Mouse (Mus musculus): Measurements from ENCODE around the gene Satb1. TPM values are rescaled to one million over a fixed set of nuclear protein-coding genes. Genes with fewer than 3 reads are reported as not detected.

Gene Satb1
- polyA plus RNA-seq, 1 experiment from 2014 or later, result 0.81 TPM

DNA sequence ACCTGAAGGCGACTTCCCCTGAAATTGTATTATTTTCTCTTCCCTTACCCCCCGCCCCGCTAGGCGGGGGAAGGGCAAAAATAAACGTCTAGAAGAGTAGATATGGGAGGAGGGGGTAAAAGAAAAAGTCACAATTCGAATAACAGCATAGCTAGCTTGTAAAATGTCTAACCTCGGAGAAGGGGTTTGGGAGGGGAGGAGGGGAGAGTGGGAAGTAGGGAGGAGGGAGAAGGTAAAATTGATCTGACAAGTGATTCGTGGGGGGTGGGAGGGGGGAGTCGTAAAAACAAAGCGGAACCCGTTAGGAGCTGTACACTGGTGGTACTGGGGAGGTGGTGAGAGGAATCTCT lies 21.2 kb downstream of the Satb1 start:
- Histone ChIP-seq H3K9me3 (replicated peaks; ENCODE audit: control insufficient read depth, low read length) (no peaks in the 10 kb centered on the region), H3K9ac (ENCODE audit: low read depth, low read length) (no peak overlapping the region), H3K4me2 (ENCODE audit: low read depth, low read length) (peak overlapping the region; percentile 80), H3K36me3 (ENCODE audit: control insufficient read depth, insufficient read depth) (no peaks in the 10 kb centered on the region), H3K27me3 (ENCODE audit: control insufficient read depth, insufficient read depth, low read depth, low read length) (peaks cover 27% of the 10 kb centered on the region), H3K27ac (ENCODE audit: low read length) (no peak overlapping the region), H3K4me1 (ENCODE audit: control insufficient read depth, low read depth, low read length) (no peaks in the 10 kb centered on the region; the same call in 1 of the 2 replicates), H3K4me3 (ENCODE audit: low read depth, low read length) (peak overlapping the region; percentile 65)
- no peak for ATAC-seq (ENCODE audit: low read depth)
- WGBS (ENCODE audit: insufficient replicate concordance), result under 1% methylated on average over 11 of the region's 11 CpGs

DNA sequence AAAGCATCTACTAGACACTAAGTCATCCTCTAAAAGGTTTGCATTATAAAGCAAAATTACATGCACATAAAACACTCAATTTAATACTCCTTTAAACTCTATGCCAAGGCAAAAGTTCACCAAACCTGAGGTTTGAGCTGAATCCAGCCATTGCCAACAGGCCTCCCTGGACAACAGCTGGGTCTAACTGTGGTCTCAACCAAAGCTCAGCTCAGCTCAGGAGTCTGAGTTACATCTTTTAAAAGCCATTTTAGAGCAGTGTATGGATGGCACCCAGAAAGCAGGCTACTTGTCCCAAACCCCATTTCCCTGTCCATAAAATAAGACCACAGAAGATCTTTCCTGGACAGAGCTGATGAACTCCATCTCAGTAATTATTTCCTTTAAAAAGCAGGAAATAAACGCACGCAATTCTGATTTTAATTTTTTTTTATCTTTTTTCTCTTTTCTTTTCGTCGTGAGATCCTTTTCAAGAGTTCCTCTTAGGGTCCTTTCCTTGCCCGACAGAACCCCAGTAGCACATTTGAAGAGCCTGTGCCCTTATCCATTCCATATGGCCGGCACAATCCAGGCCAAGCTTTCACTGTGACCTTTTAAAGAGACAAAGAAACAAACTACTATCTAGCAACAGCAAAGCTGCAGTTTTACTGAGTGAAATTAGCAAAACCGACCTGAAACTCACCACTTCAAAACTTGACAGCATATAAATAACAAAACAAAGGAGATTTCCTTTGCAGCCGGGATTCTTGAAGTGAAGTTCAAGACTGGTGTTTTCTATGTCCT lies 21.8 kb downstream of the Satb1 start:
- no peak overlapping the region for H3K4me3 ChIP-seq (ENCODE audit: low read depth, low read length)
- H3K4me2 ChIP-seq (ENCODE audit: low read depth, low read length), result 0 out of 2 replicates have a peak overlapping the region, but pooled peaks have one; percentile 80
- 7% methylated on average over 8 of the region's 8 CpGs for whole genome bisulfite sequencing (ENCODE audit: insufficient replicate concordance)
- H3K36me3 ChIP-seq (ENCODE audit: control insufficient read depth, insufficient read depth), result no peaks in the 10 kb centered on the region
- H3K9ac ChIP-seq (ENCODE audit: low read depth, low read length), result no peak overlapping the region
- peaks cover 27% of the 10 kb centered on the region for H3K27me3 ChIP-seq (ENCODE audit: control insufficient read depth, insufficient read depth, low read depth, low read length)
- no peak for ATAC-seq (ENCODE audit: low read depth)
- no peaks in the 10 kb centered on the region; the same call in 1 of the 2 replicates for H3K4me1 ChIP-seq (ENCODE audit: control insufficient read depth, low read depth, low read length)
- no peak overlapping the region for H3K27ac ChIP-seq (ENCODE audit: low read length)
- no peaks in the 10 kb centered on the region for H3K9me3 ChIP-seq (replicated peaks; ENCODE audit: control insufficient read depth, low read length)

DNA sequence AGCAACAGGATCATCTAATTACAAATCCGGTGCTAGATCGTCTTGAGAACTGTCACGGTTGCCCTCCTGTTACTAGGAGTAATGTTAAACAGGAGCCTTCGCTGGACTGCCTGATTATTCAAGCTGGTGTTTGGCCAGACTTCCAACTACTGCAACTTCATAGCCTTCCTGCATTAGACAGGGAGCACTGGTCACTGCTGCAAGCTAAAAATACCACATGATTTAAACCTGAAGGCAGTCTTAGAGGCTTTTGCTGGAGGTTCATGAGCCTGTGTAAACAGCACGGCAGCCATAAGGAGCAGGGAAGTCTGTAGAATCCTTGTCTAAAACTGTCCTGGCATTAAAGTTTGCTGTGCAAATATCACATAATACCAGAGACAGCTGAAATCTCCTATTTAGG lies 25.7 kb downstream of the Satb1 start:
- H3K4me1 ChIP-seq (ENCODE audit: control insufficient read depth, low read depth, low read length), result no peaks in the 10 kb centered on the region; the same call in 1 of the 2 replicates
- WGBS (ENCODE audit: insufficient replicate concordance), result 72% methylated on average over 5 of the region's 5 CpGs
- peaks cover 10% of the 10 kb centered on the region for H3K27me3 ChIP-seq (ENCODE audit: control insufficient read depth, insufficient read depth, low read depth, low read length)
- no peak overlapping the region for H3K27ac ChIP-seq (ENCODE audit: low read length)
- no peaks in the 10 kb centered on the region for H3K36me3 ChIP-seq (ENCODE audit: control insufficient read depth, insufficient read depth)
- no peaks in the 10 kb centered on the region for H3K9me3 ChIP-seq (replicated peaks; ENCODE audit: control insufficient read depth, low read length)
- no peak overlapping the region for H3K4me3 ChIP-seq (ENCODE audit: low read depth, low read length)
- ATAC-seq (ENCODE audit: low read depth), result no peak
- no peak overlapping the region for H3K9ac ChIP-seq (ENCODE audit: low read depth, low read length)
- no peak overlapping the region for H3K4me2 ChIP-seq (ENCODE audit: low read depth, low read length)

DNA sequence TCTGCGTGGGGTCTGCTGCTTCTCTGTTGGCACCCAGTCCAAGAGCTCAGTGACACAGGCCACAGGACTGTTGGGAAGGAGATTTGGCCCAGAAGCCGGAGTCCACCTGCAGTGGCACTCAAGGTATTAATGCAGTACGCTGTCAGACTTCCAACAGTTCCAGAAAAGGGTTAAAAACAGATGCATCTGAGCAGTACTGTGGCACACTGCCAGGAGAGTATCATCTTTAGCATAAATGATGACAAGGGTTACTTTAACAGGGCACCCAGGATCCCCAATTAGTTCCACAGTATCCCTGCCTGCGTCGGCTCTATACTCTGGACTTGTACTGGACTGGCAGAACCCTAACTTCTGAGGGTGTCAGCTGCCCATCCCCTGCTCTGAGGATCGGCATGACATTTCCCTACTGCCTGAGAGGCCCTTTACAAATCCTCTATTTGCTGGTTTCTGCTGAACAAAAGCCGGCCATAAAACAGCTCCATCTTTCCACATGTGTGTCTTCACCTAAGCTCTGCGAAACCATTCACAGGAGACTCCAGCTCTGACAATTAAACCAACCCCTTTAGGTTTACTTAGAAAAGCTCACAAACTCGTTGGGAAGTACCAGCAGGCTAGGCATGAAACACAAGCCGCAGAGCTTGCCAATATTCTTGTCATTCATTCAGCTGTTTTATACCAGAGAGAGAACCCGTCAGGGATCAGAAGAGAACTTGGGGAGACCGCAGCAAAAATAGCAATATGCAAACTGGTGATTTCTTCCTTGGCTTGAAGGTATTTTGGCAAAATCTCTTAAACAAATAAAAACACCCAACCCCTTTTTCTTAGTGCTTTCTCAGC lies 26.7 kb downstream of the Satb1 start:
- no peaks in the 10 kb centered on the region for H3K36me3 ChIP-seq (ENCODE audit: control insufficient read depth, insufficient read depth)
- no peak overlapping the region for H3K27ac ChIP-seq (ENCODE audit: low read length)
- H3K4me3 ChIP-seq (ENCODE audit: low read depth, low read length), result no peak overlapping the region
- WGBS (ENCODE audit: insufficient replicate concordance), result 71% methylated on average over 12 of the region's 12 CpGs
- H3K4me2 ChIP-seq (ENCODE audit: low read depth, low read length), result no peak overlapping the region
- ATAC-seq (ENCODE audit: low read depth), result no peak
- peaks cover 3% of the 10 kb centered on the region; the same call in 1 of the 2 replicates for H3K27me3 ChIP-seq (ENCODE audit: control insufficient read depth, insufficient read depth, low read depth, low read length)
- H3K4me1 ChIP-seq (ENCODE audit: control insufficient read depth, low read depth, low read length), result no peaks in the 10 kb centered on the region
- H3K9ac ChIP-seq (ENCODE audit: low read depth, low read length), result no peak overlapping the region
- no peaks in the 10 kb centered on the region for H3K9me3 ChIP-seq (replicated peaks; ENCODE audit: control insufficient read depth, low read length)

DNA sequence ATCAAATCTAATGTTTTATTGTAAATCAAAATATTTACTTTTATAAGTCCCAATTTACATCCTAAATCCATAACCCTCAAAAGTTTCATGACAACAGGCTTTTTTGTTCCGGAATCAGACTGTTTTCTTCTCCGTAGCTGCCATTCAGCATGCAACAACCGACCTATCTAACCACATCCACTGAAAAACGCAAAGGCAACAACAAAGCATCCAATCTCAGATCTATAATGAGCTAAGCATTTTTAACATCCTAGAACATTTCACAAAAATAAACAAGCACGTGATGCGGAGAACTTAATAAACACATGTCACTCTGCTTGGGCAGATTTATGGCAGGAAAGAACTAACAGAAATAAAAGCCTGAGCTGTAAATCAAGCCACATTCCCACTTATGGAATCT lies 32.9 kb downstream of the Satb1 start:
- Histone ChIP-seq H3K27me3 (ENCODE audit: control insufficient read depth, insufficient read depth, low read depth, low read length) (no peaks in the 10 kb centered on the region), H3K4me2 (ENCODE audit: low read depth, low read length) (no peak overlapping the region), H3K27ac (ENCODE audit: low read length) (no peak overlapping the region), H3K36me3 (ENCODE audit: control insufficient read depth, insufficient read depth) (no peaks in the 10 kb centered on the region), H3K4me1 (ENCODE audit: control insufficient read depth, low read depth, low read length) (no peaks in the 10 kb centered on the region), H3K9ac (ENCODE audit: low read depth, low read length) (no peak overlapping the region), H3K4me3 (ENCODE audit: low read depth, low read length) (no peak overlapping the region), H3K9me3 (replicated peaks; ENCODE audit: control insufficient read depth, low read length) (no peaks in the 10 kb centered on the region)
- 70% methylated on average over 6 of the region's 6 CpGs for WGBS (ENCODE audit: insufficient replicate concordance)
- no peak for ATAC-seq (ENCODE audit: low read depth)

DNA sequence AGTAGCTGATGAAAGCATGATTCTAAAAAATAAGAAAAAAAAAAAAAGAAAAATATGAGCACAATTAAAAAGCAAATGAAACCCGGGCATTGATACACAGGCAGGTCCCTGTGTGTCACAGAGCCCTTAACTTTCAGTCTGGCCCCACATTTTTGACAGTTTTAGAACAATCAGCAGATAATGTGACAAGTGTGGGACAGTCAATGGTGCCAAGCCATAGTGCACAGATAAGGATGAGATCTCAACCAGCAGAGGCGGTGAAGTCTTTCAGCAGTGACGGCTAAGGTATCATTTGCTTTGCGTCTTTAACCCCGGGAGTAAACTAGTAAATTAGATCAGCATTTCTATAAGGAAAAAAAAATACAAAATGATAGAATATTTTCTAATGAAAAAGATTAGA lies 36.6 kb downstream of the Satb1 start:
- H3K4me1 ChIP-seq (ENCODE audit: control insufficient read depth, low read depth, low read length), result no peaks in the 10 kb centered on the region
- no peak for ATAC-seq (ENCODE audit: low read depth)
- WGBS (ENCODE audit: insufficient replicate concordance), result 46% methylated on average over 5 of the region's 5 CpGs

DNA sequence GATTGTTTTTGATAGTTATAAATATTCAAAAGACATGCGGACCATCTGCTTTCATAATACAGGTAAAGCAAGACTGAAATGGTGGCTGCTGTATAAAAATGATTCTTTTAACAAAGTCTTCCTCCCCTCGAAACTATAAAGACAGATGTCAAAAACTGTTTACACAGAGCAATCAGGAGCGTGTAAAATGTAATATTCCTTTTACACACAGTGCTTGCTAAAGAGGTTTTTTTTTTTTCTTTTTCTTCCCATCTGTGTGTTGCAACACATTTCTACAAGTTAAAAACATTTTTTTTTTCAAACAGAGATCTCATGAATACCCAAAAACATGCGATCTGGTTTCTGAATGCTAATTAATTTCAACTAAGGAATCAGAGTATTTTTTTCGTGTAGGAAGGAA lies 41.9 kb downstream of the Satb1 start:
- H3K4me2 ChIP-seq (ENCODE audit: low read depth, low read length), result no peak overlapping the region
- no peaks in the 10 kb centered on the region for H3K36me3 ChIP-seq (ENCODE audit: control insufficient read depth, insufficient read depth)
- H3K4me1 ChIP-seq (ENCODE audit: control insufficient read depth, low read depth, low read length), result no peaks in the 10 kb centered on the region
- no peak overlapping the region for H3K27ac ChIP-seq (ENCODE audit: low read length)
- no peak for ATAC-seq (ENCODE audit: low read depth)
- H3K27me3 ChIP-seq (ENCODE audit: control insufficient read depth, insufficient read depth, low read depth, low read length), result no peaks in the 10 kb centered on the region
- no peaks in the 10 kb centered on the region for H3K9me3 ChIP-seq (replicated peaks; ENCODE audit: control insufficient read depth, low read length)
- no peak overlapping the region for H3K4me3 ChIP-seq (ENCODE audit: low read depth, low read length)
- no peak overlapping the region for H3K9ac ChIP-seq (ENCODE audit: low read depth, low read length)
- WGBS (ENCODE audit: insufficient replicate concordance), result 50% methylated on average over 5 of the region's 5 CpGs

More for the DNA sequence above, 36.6 kb downstream of the Satb1 start:
- Histone ChIP-seq H3K4me2 (ENCODE audit: low read depth, low read length) (no peak overlapping the region), H3K36me3 (ENCODE audit: control insufficient read depth, insufficient read depth) (no peaks in the 10 kb centered on the region), H3K9me3 (replicated peaks; ENCODE audit: control insufficient read depth, low read length) (no peaks in the 10 kb centered on the region), H3K27me3 (ENCODE audit: control insufficient read depth, insufficient read depth, low read depth, low read length) (no peaks in the 10 kb centered on the region), H3K4me3 (ENCODE audit: low read depth, low read length) (no peak overlapping the region), H3K27ac (ENCODE audit: low read length) (no peak overlapping the region), H3K9ac (ENCODE audit: low read depth, low read length) (no peak overlapping the region)

DNA sequence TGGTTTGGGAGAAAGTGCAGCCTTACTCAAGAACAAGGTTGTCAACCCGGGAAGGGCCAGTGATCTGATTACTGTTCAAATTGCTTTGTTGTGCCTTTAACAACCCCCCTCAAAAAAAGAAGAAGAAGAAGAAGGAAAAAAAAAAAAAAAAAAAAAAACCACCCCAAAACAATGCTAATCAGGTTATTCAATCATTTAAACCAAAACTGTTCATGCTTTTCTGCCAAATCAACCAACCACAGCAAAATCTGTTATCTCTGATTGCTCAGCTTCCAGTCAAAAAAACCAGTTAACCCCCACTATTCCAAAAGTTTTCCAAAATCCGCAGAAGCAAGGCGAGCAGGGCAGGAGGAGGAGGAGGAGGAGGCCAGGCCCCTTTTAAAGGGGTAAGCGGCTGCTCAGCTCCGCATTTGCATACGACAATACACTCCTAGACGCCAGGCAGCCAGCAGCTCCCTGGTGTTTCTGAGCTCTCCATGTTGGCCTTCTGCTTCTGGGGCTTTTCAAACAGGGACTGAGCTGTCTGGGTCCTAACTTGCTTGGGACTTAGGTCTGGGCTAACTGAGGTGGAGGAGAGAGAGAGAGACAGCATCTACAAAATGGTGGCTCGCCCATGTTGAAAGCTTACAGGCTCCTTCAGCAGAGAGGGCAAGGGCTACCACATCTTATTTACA lies 42.6 kb downstream of the Satb1 start:
- Histone ChIP-seq H3K9me3 (replicated peaks; ENCODE audit: control insufficient read depth, low read length) (no peaks in the 10 kb centered on the region), H3K27ac (ENCODE audit: low read length) (no peak overlapping the region), H3K4me3 (ENCODE audit: low read depth, low read length) (no peak overlapping the region), H3K27me3 (ENCODE audit: control insufficient read depth, insufficient read depth, low read depth, low read length) (no peaks in the 10 kb centered on the region), H3K4me2 (ENCODE audit: low read depth, low read length) (no peak overlapping the region), H3K9ac (ENCODE audit: low read depth, low read length) (no peak overlapping the region), H3K4me1 (ENCODE audit: control insufficient read depth, low read depth, low read length) (no peaks in the 10 kb centered on the region), H3K36me3 (ENCODE audit: control insufficient read depth, insufficient read depth) (no peaks in the 10 kb centered on the region)
- WGBS (ENCODE audit: insufficient replicate concordance), result 39% methylated on average over 8 of the region's 8 CpGs
- ATAC-seq (ENCODE audit: low read depth), result no peak
